Mouse (Mus musculus): ENCODE data around the gene Mcts2.

Mcts2 gene

GRCm38 (mm10) chr2:152726213-152726612 lies 39.4 kb downstream of the Mcts2 start:
- no peak for DNase-seq (ENCODE audit: low spot score in 2 of 2)

GRCm38 (mm10) chr2:152726751-152727335 lies 40.0 kb downstream of the Mcts2 start:
- DNase-seq (ENCODE audit: low spot score in 2 of 2), result no peak

- DNase-seq (ENCODE audit: low spot score in 2 of 2), result no peak
These were observed 41.1 kb downstream of the Mcts2 start for GRCm38 (mm10) chr2:152727795-152728510.

- DNase-seq (ENCODE audit: low spot score in 2 of 2), result no peak
These were observed 41.8 kb downstream of the Mcts2 start for GRCm38 (mm10) chr2:152728594-152728993.

- no peak for DNase-seq (ENCODE audit: low spot score in 2 of 2)
These were observed 42.3 kb downstream of the Mcts2 start for GRCm38 (mm10) chr2:152729013-152729635.

- DNase-seq (ENCODE audit: low spot score in 2 of 2), result no peak
These were observed 42.8 kb downstream of the Mcts2 start for GRCm38 (mm10) chr2:152729636-152730020.

- no peak for DNase-seq (ENCODE audit: low spot score in 2 of 2)
These were observed 46.4 kb downstream of the Mcts2 start for GRCm38 (mm10) chr2:152733201-152733600.

GRCm38 (mm10) chr2:152734501-152734900 lies 47.7 kb downstream of the Mcts2 start:
- no peak for DNase-seq (ENCODE audit: low spot score in 2 of 2)

DNA sequence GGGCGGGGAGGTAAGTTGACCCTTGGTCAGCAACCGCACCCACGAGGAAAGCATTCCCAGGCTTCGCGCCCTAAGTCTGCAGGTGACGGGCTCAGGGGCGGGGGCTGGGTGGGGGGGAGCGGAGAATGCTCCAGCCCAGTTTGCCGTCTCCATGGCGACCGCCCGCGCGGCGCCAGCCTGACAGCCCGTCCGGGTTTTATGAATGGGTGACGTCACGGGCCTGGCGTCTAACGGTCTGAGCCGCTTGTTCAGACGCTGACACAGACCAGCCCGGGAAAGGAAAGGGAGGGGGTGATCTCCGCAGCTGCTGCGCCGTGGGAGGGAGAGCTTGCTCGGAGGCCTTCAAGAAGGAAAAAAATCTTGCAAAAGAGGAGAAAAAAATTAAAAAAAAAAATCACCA lies 48.1 kb downstream of the Mcts2 start:
- DNase-seq (ENCODE audit: low spot score in 2 of 2), result peak; percentile 73 to 77

DNA sequence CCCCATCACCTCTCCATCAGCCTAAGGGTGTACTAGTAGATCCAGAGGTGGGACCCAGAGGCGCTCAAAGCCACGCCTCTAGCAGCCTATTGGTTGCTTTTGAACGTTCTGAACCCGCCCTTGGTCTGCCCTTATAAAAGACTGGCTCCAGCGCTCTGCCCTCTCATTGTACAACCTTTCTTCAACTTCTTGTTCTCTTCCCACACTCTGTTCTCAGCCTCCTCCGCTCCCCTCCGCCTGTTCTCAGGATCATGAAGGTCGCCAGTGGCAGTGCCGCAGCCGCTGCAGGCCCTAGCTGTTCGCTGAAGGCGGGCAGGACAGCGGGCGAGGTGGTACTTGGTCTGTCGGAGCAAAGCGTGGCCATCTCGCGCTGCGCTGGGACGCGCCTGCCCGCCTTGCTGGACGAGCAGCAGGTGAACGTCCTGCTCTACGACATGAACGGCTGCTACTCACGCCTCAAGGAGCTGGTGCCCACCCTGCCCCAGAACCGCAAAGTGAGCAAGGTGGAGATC lies 49.3 kb downstream of the Mcts2 start, which contains the start of gene Id1:
Gene Id1, plus strand, starts transcription at position 162 of the 512 bp plus-strand sequence.
- DNase-seq (ENCODE audit: low spot score in 2 of 2), result peak; percentile 68 to 74

DNA sequence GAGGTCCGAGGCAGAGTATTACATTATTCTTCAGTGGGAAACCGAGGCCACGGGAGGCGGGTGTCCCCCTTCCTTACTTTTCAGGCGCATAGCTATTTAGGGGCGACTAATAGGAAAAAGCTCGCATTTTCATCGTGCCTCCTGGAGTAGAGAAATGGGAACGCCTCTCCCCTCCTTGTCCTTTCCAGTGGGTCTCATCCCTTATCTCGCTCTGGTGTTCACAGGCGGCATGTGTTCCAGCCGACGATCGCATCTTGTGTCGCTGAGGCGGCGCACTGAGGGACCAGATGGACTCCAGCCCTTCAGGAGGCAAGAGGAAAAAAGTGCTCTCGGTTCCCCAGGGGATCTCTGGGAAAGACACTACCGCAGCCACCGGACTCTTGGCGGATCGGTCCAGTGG lies 49.9 kb downstream of the Mcts2 start:
- DNase-seq (ENCODE audit: low spot score in 2 of 2), result no peak
